Mouse (Mus musculus): ENCODE measurements around the gene Nfatc2. TPM values are rescaled to one million over a fixed set of nuclear protein-coding genes. Genes with fewer than 3 reads are reported as not detected.

The Nfatc2 gene
- polyA plus RNA-seq, 1 experiment from 2014 or later: 0.42 TPM

- no peak overlapping the region for H3K27ac ChIP-seq
- no peaks in the 10 kb centered on the region for H3K36me3 ChIP-seq
- H3K9me3 ChIP-seq: no peaks in the 10 kb centered on the region
- WGBS: 66% methylated on average over 8 of the region's 8 CpGs
- no peak overlapping the region for H3K4me3 ChIP-seq
- H3K4me1 ChIP-seq (replicated peaks): peaks cover 46% of the 10 kb centered on the region
- peaks cover 20% of the 10 kb centered on the region for H3K27me3 ChIP-seq (ENCODE audit: insufficient read depth, poor library complexity, severe bottlenecking)
- no peak for DNase-seq (ENCODE audit: low spot score)
These were observed 17.0 kb downstream of the Nfatc2 start for GRCm38 (mm10) chr2:168584408-168584807.

- no peaks in the 10 kb centered on the region for H3K9me3 ChIP-seq
- DNase-seq (ENCODE audit: low spot score): no peak
- no peaks in the 10 kb centered on the region for H3K36me3 ChIP-seq
- peaks cover 6% of the 10 kb centered on the region; the same call in 1 of the 2 replicates for H3K27me3 ChIP-seq (ENCODE audit: insufficient read depth, poor library complexity, severe bottlenecking)
- H3K4me3 ChIP-seq: no peak overlapping the region
- peak overlapping the region; percentile 6; the same call in 1 of the 2 replicates for H3K27ac ChIP-seq
- WGBS: 84% methylated on average over 5 of the region's 5 CpGs
- peaks cover 47% of the 10 kb centered on the region for H3K4me1 ChIP-seq (replicated peaks)
These were observed 18.4 kb downstream of the Nfatc2 start for GRCm38 (mm10) chr2:168583084-168583483.

GRCm38 (mm10) chr2:168581207-168581854 lies 20.1 kb downstream of the Nfatc2 start:
- Histone ChIP-seq H3K9me3 (no peaks in the 10 kb centered on the region), H3K36me3 (no peaks in the 10 kb centered on the region), H3K27ac (peak overlapping the region; percentile 64; the same call in 1 of the 2 replicates), H3K4me1 (replicated peaks) (peaks cover 58% of the 10 kb centered on the region), H3K27me3 (ENCODE audit: insufficient read depth, poor library complexity, severe bottlenecking) (no peaks in the 10 kb centered on the region; the same call in 1 of the 2 replicates), H3K4me3 (no peak overlapping the region)
- WGBS: 44% methylated on average over 6 of the region's 6 CpGs
- DNase-seq (ENCODE audit: low spot score): no peak

- Histone ChIP-seq H3K36me3 (no peaks in the 10 kb centered on the region), H3K27me3 (ENCODE audit: insufficient read depth, poor library complexity, severe bottlenecking) (no peaks in the 10 kb centered on the region; the same call in 1 of the 2 replicates), H3K4me3 (peak overlapping the region; percentile 18; the same call in 1 of the 2 replicates), H3K27ac (peak overlapping the region; percentile 64), H3K4me1 (replicated peaks) (peaks cover 58% of the 10 kb centered on the region), H3K9me3 (no peaks in the 10 kb centered on the region)
- DNase-seq (ENCODE audit: low spot score): no peak
- WGBS: 57% methylated on average over 22 of the region's 22 CpGs
These were observed 21.1 kb downstream of the Nfatc2 start for GRCm38 (mm10) chr2:168580295-168580915.

- Histone ChIP-seq H3K9me3 (no peaks in the 10 kb centered on the region), H3K27me3 (ENCODE audit: insufficient read depth, poor library complexity, severe bottlenecking) (no peaks in the 10 kb centered on the region; the same call in 1 of the 2 replicates), H3K27ac (no peak overlapping the region), H3K4me3 (no peak overlapping the region), H3K36me3 (no peaks in the 10 kb centered on the region), H3K4me1 (replicated peaks) (peaks cover 61% of the 10 kb centered on the region)
- 81% methylated on average over 15 of the region's 15 CpGs for WGBS
- no peak for DNase-seq (ENCODE audit: low spot score)
These were observed 21.8 kb downstream of the Nfatc2 start for GRCm38 (mm10) chr2:168579601-168580130.

GRCm38 (mm10) chr2:168579109-168579508 lies 22.3 kb downstream of the Nfatc2 start:
- no peak overlapping the region for H3K27ac ChIP-seq

GRCm38 (mm10) chr2:168578132-168578531 lies 23.3 kb downstream of the Nfatc2 start:
- H3K27me3 ChIP-seq (ENCODE audit: insufficient read depth, poor library complexity, severe bottlenecking): no peaks in the 10 kb centered on the region; the same call in 1 of the 2 replicates
- H3K27ac ChIP-seq: no peak overlapping the region
- no peak overlapping the region for H3K4me3 ChIP-seq
- 63% methylated on average over 9 of the region's 9 CpGs for WGBS
- no peak for DNase-seq (ENCODE audit: low spot score)
- H3K36me3 ChIP-seq: no peaks in the 10 kb centered on the region
- H3K4me1 ChIP-seq (replicated peaks): peaks cover 52% of the 10 kb centered on the region
- H3K9me3 ChIP-seq: no peaks in the 10 kb centered on the region

More at GRCm38 (mm10) chr2:168579109-168579508, 22.3 kb downstream of the Nfatc2 start:
- H3K27me3 ChIP-seq (ENCODE audit: insufficient read depth, poor library complexity, severe bottlenecking): no peaks in the 10 kb centered on the region; the same call in 1 of the 2 replicates
- DNase-seq (ENCODE audit: low spot score): no peak
- H3K9me3 ChIP-seq: no peaks in the 10 kb centered on the region
- WGBS: 89% methylated on average over 3 of the region's 3 CpGs
- H3K4me3 ChIP-seq: no peak overlapping the region
- H3K4me1 ChIP-seq (replicated peaks): peaks cover 60% of the 10 kb centered on the region
- no peaks in the 10 kb centered on the region for H3K36me3 ChIP-seq

- H3K9me3 ChIP-seq: no peaks in the 10 kb centered on the region
- H3K36me3 ChIP-seq: no peaks in the 10 kb centered on the region
- no peaks in the 10 kb centered on the region; the same call in 1 of the 2 replicates for H3K27me3 ChIP-seq (ENCODE audit: insufficient read depth, poor library complexity, severe bottlenecking)
- no peak overlapping the region for H3K4me3 ChIP-seq
- H3K4me1 ChIP-seq (replicated peaks): peaks cover 53% of the 10 kb centered on the region
- 72% methylated on average over 7 of the region's 7 CpGs for WGBS
- H3K27ac ChIP-seq: 0 out of 2 replicates have a peak overlapping the region, but pooled peaks have one; percentile 40
- DNase-seq (ENCODE audit: low spot score): no peak
These were observed 24.1 kb downstream of the Nfatc2 start for GRCm38 (mm10) chr2:168577381-168577780.

- no peak for DNase-seq (ENCODE audit: low spot score)
- Histone ChIP-seq H3K4me1 (replicated peaks) (peaks cover 44% of the 10 kb centered on the region), H3K36me3 (no peaks in the 10 kb centered on the region), H3K9me3 (peaks cover 8% of the 10 kb centered on the region; the same call in 1 of the 2 replicates), H3K27ac (no peak overlapping the region), H3K27me3 (ENCODE audit: insufficient read depth, poor library complexity, severe bottlenecking) (no peaks in the 10 kb centered on the region; the same call in 1 of the 2 replicates), H3K4me3 (no peak overlapping the region)
- 81% methylated on average over 5 of the region's 5 CpGs for WGBS
These were observed 25.6 kb downstream of the Nfatc2 start for GRCm38 (mm10) chr2:168575834-168576233.

- no peak overlapping the region for H3K27ac ChIP-seq
- no peak overlapping the region for H3K4me3 ChIP-seq
- H3K36me3 ChIP-seq: no peaks in the 10 kb centered on the region
- DNase-seq (ENCODE audit: low spot score): no peak
- peaks cover 10% of the 10 kb centered on the region; the same call in 1 of the 2 replicates for H3K9me3 ChIP-seq
- no peaks in the 10 kb centered on the region; the same call in 1 of the 2 replicates for H3K27me3 ChIP-seq (ENCODE audit: insufficient read depth, poor library complexity, severe bottlenecking)
- peaks cover 35% of the 10 kb centered on the region for H3K4me1 ChIP-seq (replicated peaks)
- 77% methylated on average over 10 of the region's 10 CpGs for WGBS
These were observed 26.5 kb downstream of the Nfatc2 start for GRCm38 (mm10) chr2:168574934-168575333.

GRCm38 (mm10) chr2:168573866-168574265 lies 27.6 kb downstream of the Nfatc2 start:
- DNase-seq (ENCODE audit: low spot score): no peak
- Histone ChIP-seq H3K9me3 (peaks cover 10% of the 10 kb centered on the region; the same call in 1 of the 2 replicates), H3K27me3 (ENCODE audit: insufficient read depth, poor library complexity, severe bottlenecking) (no peaks in the 10 kb centered on the region; the same call in 1 of the 2 replicates), H3K27ac (no peak overlapping the region), H3K4me3 (no peak overlapping the region), H3K36me3 (no peaks in the 10 kb centered on the region), H3K4me1 (replicated peaks) (peaks cover 33% of the 10 kb centered on the region)
- WGBS: 81% methylated on average over 3 of the region's 3 CpGs

- peaks cover 12% of the 10 kb centered on the region; the same call in 1 of the 2 replicates for H3K4me1 ChIP-seq (replicated peaks)
- H3K4me3 ChIP-seq: no peak overlapping the region
- no peaks in the 10 kb centered on the region for H3K27me3 ChIP-seq (ENCODE audit: insufficient read depth, poor library complexity, severe bottlenecking)
- no peak for DNase-seq (ENCODE audit: low spot score)
- H3K27ac ChIP-seq: no peak overlapping the region
- H3K36me3 ChIP-seq: no peaks in the 10 kb centered on the region
- 94% methylated on average over 32 of the region's 32 CpGs for WGBS
- H3K9me3 ChIP-seq: peaks cover 10% of the 10 kb centered on the region; the same call in 1 of the 2 replicates
These were observed 30.2 kb downstream of the Nfatc2 start for GRCm38 (mm10) chr2:168571241-168571640.

Measured in hindbrain, embryonic 10.5 days (tissue).